Mouse (Mus musculus) olfactory bulb, adult 2 months (tissue): Measurements from ENCODE around the gene Elovl4.

ENCODE experiments used
- CTCF ChIP-seq: fragments of 200-500 bp; IDR thresholded peaks from 2 replicates; pipeline ENCODE4 v1.5.1; 2012; ENCODE audit warnings: low read depth, mild to moderate bottlenecking, low read length, moderate library complexity; ENCODE audit not compliant: insufficient read depth
- POLR2A ChIP-seq: fragments of 200-500 bp; IDR thresholded peaks from 2 replicates; pipeline ENCODE4 v1.6.1; 2012; ENCODE audit warnings: mild to moderate bottlenecking, low read depth, low read length, moderate library complexity; ENCODE audit not compliant: insufficient read depth

DNA sequence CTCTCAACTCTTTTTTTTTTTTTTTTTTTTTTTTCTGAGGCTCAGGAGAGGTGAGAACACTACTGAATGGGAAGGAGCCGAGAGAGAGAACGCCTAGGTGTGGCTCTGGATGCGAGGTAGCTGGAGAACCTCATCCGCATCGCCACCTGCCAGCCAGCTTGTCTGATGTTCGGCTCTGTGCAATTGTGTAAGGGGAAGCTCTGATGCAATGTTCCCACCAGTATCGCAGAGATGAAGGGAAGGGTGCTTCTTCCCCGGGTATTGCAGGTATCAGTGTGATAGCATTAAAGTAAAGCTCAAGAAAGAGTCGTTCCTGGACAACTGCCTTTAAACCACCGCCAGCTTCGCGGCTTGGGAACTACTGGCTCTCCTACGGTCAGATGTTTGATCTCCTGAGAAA lies 1.7 kb downstream of the Elovl4 start:
- TF ChIP-seq POLR2A, result no peak
- no peak for TF ChIP-seq CTCF
